Mouse (Mus musculus) urinary bladder, postnatal 25 days (tissue): ENCODE measurements around the gene Pa2g4.

Source experiments
- DNase-seq: peaks from one replicate; pipeline ENCODE4 v3.0.0; 2022; ENCODE audit warnings: low spot score

Gene Pa2g4

GRCm38 (mm10) chr10:128535624-128536265, 30.0 kb downstream of the Pa2g4 start:
- no peak for DNase-seq

GRCm38 (mm10) chr10:128535206-128535605, 30.6 kb downstream of the Pa2g4 start:
- no peak for DNase-seq

GRCm38 (mm10) chr10:128526366-128527356, 39.1 kb downstream of the Pa2g4 start:
- no peak for DNase-seq

- peak; percentile 79 for DNase-seq
These were observed 40.0 kb downstream of the Pa2g4 start, which contains the start of gene Esyt1 for GRCm38 (mm10) chr10:128525671-128526308. Gene Esyt1 (minus strand): TSS chr10:128525871.

GRCm38 (mm10) chr10:128524732-128525662, 40.8 kb downstream of the Pa2g4 start:
- DNase-seq = no peak

GRCm38 (mm10) chr10:128524111-128524731, 41.6 kb downstream of the Pa2g4 start:
- DNase-seq = no peak

GRCm38 (mm10) chr10:128522351-128522750, 43.4 kb downstream of the Pa2g4 start:
- DNase-seq = no peak

GRCm38 (mm10) chr10:128520591-128520990, 45.2 kb downstream of the Pa2g4 start:
- no peak for DNase-seq

GRCm38 (mm10) chr10:128518833-128519232, 47.0 kb downstream of the Pa2g4 start:
- DNase-seq = no peak

- no peak for DNase-seq
These were observed 49.1 kb downstream of the Pa2g4 start for GRCm38 (mm10) chr10:128516677-128517076.

GRCm38 (mm10) chr10:128516029-128516428, 49.8 kb downstream of the Pa2g4 start:
- DNase-seq = no peak

- no peak for DNase-seq
These were observed 50.7 kb downstream of the Pa2g4 start for GRCm38 (mm10) chr10:128515044-128515443.

- no peak for DNase-seq
These were observed 54.0 kb downstream of the Pa2g4 start for GRCm38 (mm10) chr10:128511761-128512160.

- no peak for DNase-seq
These were observed 54.6 kb downstream of the Pa2g4 start for GRCm38 (mm10) chr10:128511189-128511588.

- no peak for DNase-seq
These were observed 55.5 kb downstream of the Pa2g4 start for GRCm38 (mm10) chr10:128510301-128510700.

- DNase-seq = no peak
These were observed 56.0 kb downstream of the Pa2g4 start for GRCm38 (mm10) chr10:128509831-128510230.

GRCm38 (mm10) chr10:128509203-128509602, 56.6 kb downstream of the Pa2g4 start:
- DNase-seq = no peak

- no peak for DNase-seq
These were observed 57.5 kb downstream of the Pa2g4 start for GRCm38 (mm10) chr10:128508260-128508659.
